Mouse (Mus musculus): ENCODE measurements at regions not wholly inside any gene's neighbourhood (a gene's known extent, or its start where the extent isn't known, plus 50 kb on each side); places are given as distances from the start of the nearest gene placed in this dataset.

- H3K36me3 ChIP-seq (replicated peaks in 1 of 2; ENCODE audit: control insufficient read depth in 1 of 2, insufficient read depth in 1 of 2, low read length in 1 of 2) = no peaks in the 10 kb centered on the region
- dilution Hi-C loops (cut with MboI; ENCODE audit: extremely low pct_ligation_motif_present, extremely low pct_unique_long_range_greater_than_20kb, low sequenced_read_pairs) (no loop called here), in situ Hi-C loops (cut with MboI; ENCODE audit: low pct_ligation_motif_present, low pct_unique_long_range_greater_than_20kb, low sequenced_read_pairs) (no loop called here)
- no peak overlapping the region for H3K4me2 ChIP-seq (ENCODE audit: insufficient read depth, low read depth, poor library complexity, severe bottlenecking)
- no peaks in the 10 kb centered on the region for H3K79me2 ChIP-seq (replicated peaks; ENCODE audit: control insufficient read depth, extremely low read depth, insufficient read depth, poor library complexity, severe bottlenecking)
- H3K27me3 ChIP-seq (replicated peaks) = no peaks in the 10 kb centered on the region
- no peaks in the 10 kb centered on the region for H3K9me3 ChIP-seq (replicated peaks; ENCODE audit: low read length)
- no peak overlapping the region for H3K27ac ChIP-seq (ENCODE audit: insufficient read depth, low read depth)
- no peak overlapping the region for H3K9ac ChIP-seq (ENCODE audit: insufficient read depth, low read depth)
- DNase-seq (ENCODE audit: extremely low read depth) = no peak
- H3K4me3 ChIP-seq (replicated peaks in 1 of 3; ENCODE audit: low read depth in 2 of 3, low read length in 2 of 3, poor library complexity in 1 of 3) = no peak overlapping the region
- H3K4me1 ChIP-seq (ENCODE audit: control insufficient read depth in 1 of 2, insufficient read depth in 2 of 2) = peaks cover 4 to 5% of the 10 kb centered on the region in 2 experiments; a peak in 3 of 4 replicates
- no peak for TF ChIP-seq TBP (conservative IDR thresholded peaks at IDR 0.05; ENCODE audit: low read depth, low read length)
- no peak for TF ChIP-seq ZNF384 (IDR thresholded peaks at IDR 0.05; ENCODE audit: low read depth, low read length)
- TF ChIP-seq SMC3 (IDR thresholded peaks at IDR 0.05; ENCODE audit: low read depth, low read length) = no peak
- no peak for TF ChIP-seq USF1 (IDR thresholded peaks at IDR 0.05; ENCODE audit: low read depth, low read length)
- no peak for TF ChIP-seq RAD21 (IDR thresholded peaks at IDR 0.05; ENCODE audit: low read depth, low read length)
- no peak for TF ChIP-seq EP300 (IDR thresholded peaks at IDR 0.05; ENCODE audit: low read length)
- no peak for TF ChIP-seq JUND (conservative IDR thresholded peaks at IDR 0.05; ENCODE audit: low read depth, low read length)
- no peak for TF ChIP-seq ETS1 (conservative IDR thresholded peaks at IDR 0.05; ENCODE audit: low read depth, low read length)
- no peak for TF ChIP-seq IRF4 (IDR thresholded peaks at IDR 0.05; ENCODE audit: low read depth, low read length)
- TF ChIP-seq ZKSCAN1 (IDR thresholded peaks at IDR 0.05; ENCODE audit: borderline replicate concordance, low read depth, low read length) = no peak
- no peak for TF ChIP-seq MEF2A (IDR thresholded peaks at IDR 0.05; ENCODE audit: borderline replicate concordance, low read depth, low read length)
- TF ChIP-seq ZMIZ1 (IDR thresholded peaks at IDR 0.05; ENCODE audit: low read depth, low read length) = no peak
- no peak for TF ChIP-seq ELF1 (IDR thresholded peaks at IDR 0.05; ENCODE audit: low read depth, low read length)
- no peak for TF ChIP-seq E2F4 (IDR thresholded peaks at IDR 0.05; ENCODE audit: insufficient replicate concordance, low read depth, low read length)
- TF ChIP-seq CHD1 (IDR thresholded peaks at IDR 0.05; ENCODE audit: low read depth, low read length) = no peak
- TF ChIP-seq POLR2A (IDR thresholded peaks at IDR 0.05; ENCODE audit: low read depth, low read length) = no peak
- no peak for TF ChIP-seq GABPA (IDR thresholded peaks at IDR 0.05; ENCODE audit: insufficient replicate concordance, low read depth, low read length)
Observed at GRCm38 (mm10) chrX:57711914-57712313, 208.4 kb upstream of the Gpr101 start.

GRCm38 (mm10) chrX:57709115-57709877, 205.7 kb upstream of the Gpr101 start:
- H3K9me3 ChIP-seq (replicated peaks; ENCODE audit: low read length) = no peaks in the 10 kb centered on the region
- no peak overlapping the region for H3K4me3 ChIP-seq (replicated peaks in 1 of 3; ENCODE audit: low read depth in 2 of 3, low read length in 2 of 3, poor library complexity in 1 of 3)
- no peaks in the 10 kb centered on the region for H3K27me3 ChIP-seq (replicated peaks)
- dilution Hi-C loops (cut with MboI; ENCODE audit: extremely low pct_ligation_motif_present, extremely low pct_unique_long_range_greater_than_20kb, low sequenced_read_pairs) = no loop called here
- no peak for DNase-seq (ENCODE audit: extremely low read depth)
- no peaks in the 10 kb centered on the region for H3K36me3 ChIP-seq (replicated peaks in 1 of 2; ENCODE audit: control insufficient read depth in 1 of 2, insufficient read depth in 1 of 2, low read length in 1 of 2)
- no peak for TF ChIP-seq MEF2A (IDR thresholded peaks at IDR 0.05; ENCODE audit: borderline replicate concordance, low read depth, low read length)
- no peak for TF ChIP-seq GABPA (IDR thresholded peaks at IDR 0.05; ENCODE audit: insufficient replicate concordance, low read depth, low read length)
- TF ChIP-seq SIN3A (IDR thresholded peaks at IDR 0.05; ENCODE audit: low read length) = no peak
- TF ChIP-seq POLR2AphosphoS2 (IDR thresholded peaks at IDR 0.05; ENCODE audit: low read depth, low read length) = no peak
- TF ChIP-seq E2F4 (IDR thresholded peaks at IDR 0.05; ENCODE audit: insufficient replicate concordance, low read depth, low read length) = no peak
- no peak for TF ChIP-seq CHD1 (IDR thresholded peaks at IDR 0.05; ENCODE audit: low read depth, low read length)
- TF ChIP-seq POLR2A (IDR thresholded peaks at IDR 0.05; ENCODE audit: low read depth, low read length) = no peak
- TF ChIP-seq BHLHE40 (IDR thresholded peaks at IDR 0.05; ENCODE audit: low read depth, low read length) = no peak
- TF ChIP-seq NELFE (IDR thresholded peaks at IDR 0.05; ENCODE audit: low read depth, low read length) = no peak
- no peak for TF ChIP-seq ELF1 (IDR thresholded peaks at IDR 0.05; ENCODE audit: low read depth, low read length)
- no peak for TF ChIP-seq ZC3H11A (IDR thresholded peaks at IDR 0.05; ENCODE audit: low read depth, low read length)
- no peak for TF ChIP-seq CTCF (conservative IDR thresholded peaks at IDR 0.05 in 1 of 2, IDR thresholded peaks at IDR 0.05 in 1 of 2; ENCODE audit: low read depth in 2 of 2, low read length in 2 of 2)
- no peak for TF ChIP-seq ETS1 (conservative IDR thresholded peaks at IDR 0.05; ENCODE audit: low read depth, low read length)
- no peak for TF ChIP-seq UBTF (IDR thresholded peaks at IDR 0.05; ENCODE audit: low read depth, low read length)
- TF ChIP-seq CHD2 (IDR thresholded peaks at IDR 0.05; ENCODE audit: low read length) = no peak
- TF ChIP-seq MAZ (IDR thresholded peaks at IDR 0.05; ENCODE audit: low read depth, low read length) = no peak
- no peak for TF ChIP-seq JUN (IDR thresholded peaks at IDR 0.05; ENCODE audit: insufficient read depth, low read depth, low read length)
- no peak for TF ChIP-seq MAFK (IDR thresholded peaks at IDR 0.05; ENCODE audit: insufficient replicate concordance, low read length)
- TF ChIP-seq IRF4 (IDR thresholded peaks at IDR 0.05; ENCODE audit: low read depth, low read length) = no peak
- no peaks in the 10 kb centered on the region for H3K79me2 ChIP-seq (replicated peaks; ENCODE audit: control insufficient read depth, extremely low read depth, insufficient read depth, poor library complexity, severe bottlenecking)
- H3K27ac ChIP-seq (ENCODE audit: insufficient read depth, low read depth) = no peak overlapping the region
- in situ Hi-C loops (cut with MboI; ENCODE audit: low pct_ligation_motif_present, low pct_unique_long_range_greater_than_20kb, low sequenced_read_pairs) = no loop called here
- H3K4me1 ChIP-seq (ENCODE audit: control insufficient read depth in 1 of 2, insufficient read depth in 2 of 2) = peaks cover 6 to 9% of the 10 kb centered on the region in 2 experiments
- no peak overlapping the region for H3K4me2 ChIP-seq (ENCODE audit: insufficient read depth, low read depth, poor library complexity, severe bottlenecking)
- no peak overlapping the region for H3K9ac ChIP-seq (ENCODE audit: insufficient read depth, low read depth)

All from CH12.LX (cell line).